Mouse (Mus musculus) lung, postnatal 0 days (tissue): ENCODE results near the gene Trim31.

Source experiments
- CTCF ChIP-seq: IDR thresholded peaks from 2 replicates; pipeline ENCODE4 v1.5.1; 2016; ENCODE audit warnings: antibody characterized with exemption, mild to moderate bottlenecking
- EP300 ChIP-seq: IDR thresholded peaks from 2 replicates; pipeline ENCODE4 v1.6.1; 2016; ENCODE audit warnings: antibody characterized with exemption, mild to moderate bottlenecking, control low read depth

- TF ChIP-seq CTCF = peak; percentile 45
- TF ChIP-seq EP300 = no peak
Measured at GRCm38 (mm10) chr17:36944121-36944775, 46.3 kb downstream of the Trim31 start.
